Mouse (Mus musculus) B cell, adult 67 days (primary cell): ENCODE data around the gene Marcks. TPM values are rescaled to one million over a fixed set of nuclear protein-coding genes. Genes with fewer than 3 reads are reported as not detected.

Source experiments
- total RNA-seq, 2 experiments: library from RNA; stranded (reverse); gene quantifications; 4 replicates each; pipeline ENCODE4 v1.2.4; 2023

The Marcks gene
- 10 to 100 TPM; 45.7 to 52.7 TPM for total RNA-seq

GRCm38 (mm10) chr10:37138778-37139442 lies at the start of gene Marcks:
Marcks (minus strand) TSS chr10:37138920.

Other genes starting within 250 kb of the Marcks start
- gene Hdac2, start 164.4 kb downstream of the Marcks start, total RNA-seq, result 10 to 100 TPM; 54.3 to 58.8 TPM